Mouse (Mus musculus) lung, postnatal 0 days (tissue): ENCODE data around the gene Olfr48. TPM values are rescaled to one million over a fixed set of nuclear protein-coding genes. Genes with fewer than 3 reads are reported as not detected.

Experiments used
- ATAC-seq: fragments of 200-750 bp; cut with Nextera tagmentation; 2 replicates; pipeline ENCODE4 v1.8.0; 2017; ENCODE audit warnings: moderate library complexity
- DNase-seq: peaks from one replicate; pipeline ENCODE4 v3.0.0-alpha.2; 2016; ENCODE audit warnings: low spot score
- H3K27ac ChIP-seq: fragments of 300-500 bp; sonication (generic); 2 replicates; pipeline ENCODE4 v1.5.1; 2014; ENCODE audit warnings: antibody characterized with exemption, mild to moderate bottlenecking, low read length, mixed read lengths
- H3K27me3 ChIP-seq: fragments of 300-500 bp; sonication (generic); replicated peaks from 2 replicates; pipeline ENCODE4 v1.6.1; 2014; ENCODE audit warnings: low read length, mixed read lengths; ENCODE audit not compliant: insufficient read depth
- H3K36me3 ChIP-seq: fragments of 300-500 bp; sonication (generic); 2 replicates; pipeline ENCODE4 v1.6.1; 2014; ENCODE audit warnings: low read length, mixed read lengths; ENCODE audit not compliant: insufficient read depth
- H3K4me1 ChIP-seq: fragments of 300-500 bp; sonication (generic); 2 replicates; pipeline ENCODE4 v1.6.1; 2014; ENCODE audit warnings: antibody characterized with exemption, low read depth, low read length, mixed read lengths; ENCODE audit not compliant: insufficient read depth
- H3K4me2 ChIP-seq: fragments of 300-500 bp; sonication (generic); replicated peaks from 2 replicates; pipeline ENCODE4 v1.6.1; 2014; ENCODE audit warnings: low read depth, mild to moderate bottlenecking, low read length, moderate library complexity, mixed read lengths
- H3K4me3 ChIP-seq: fragments of 300-500 bp; sonication (generic); 2 replicates; pipeline ENCODE4 v1.5.1; 2014; ENCODE audit warnings: low read depth, low read length
- H3K9ac ChIP-seq: fragments of 300-500 bp; sonication (generic); replicated peaks from 2 replicates; pipeline ENCODE4 v1.6.1; 2014; ENCODE audit warnings: low read depth, mild to moderate bottlenecking
- H3K9me3 ChIP-seq: fragments of 300-500 bp; sonication (generic); 2 replicates; pipeline ENCODE4 v1.6.1; 2016; ENCODE audit warnings: low read length, mixed read lengths
- CTCF ChIP-seq: IDR thresholded peaks from 2 replicates; pipeline ENCODE4 v1.5.1; 2016; ENCODE audit warnings: antibody characterized with exemption, mild to moderate bottlenecking
- EP300 ChIP-seq: IDR thresholded peaks from 2 replicates; pipeline ENCODE4 v1.6.1; 2016; ENCODE audit warnings: antibody characterized with exemption, mild to moderate bottlenecking, control low read depth
- WGBS: fragments of 180-500 bp; shearing (Covaris S2); extraction: QIAGEN DNeasy Blood & Tissue Kit; methylation state at CpG from one replicate; pipeline ENCODE4 v1.1.7; 2014; 5-methylcytosine and 5-hydroxymethylcytosine counted together
- polyA plus RNA-seq: library from polyadenylated mRNA; unstranded; fragments of >200 nt; fragmentation: Nextera tagmentation; extraction: Ambion mirVana; gene quantifications from 2 replicates; pipeline ENCODE4 v1.2.1, GENCODE M21; 2015

The Olfr48 gene
- not detected in 2 replicates for polyA plus RNA-seq

GRCm38 (mm10) chr2:89848105-89848504 lies at the start of gene Olfr48:
Gene Olfr48 (minus strand): TSS chr2:89848205.
- ATAC-seq (no peak), DNase-seq (no peak)
- 57% methylated on average over 5 of the region's 5 CpGs for WGBS
- Histone ChIP-seq H3K4me2 (no peak within 1 kb of the TSS), H3K4me1 (no peaks in the 10 kb centered on the region), H3K9me3 (no peaks in the 10 kb centered on the region), H3K4me3 (no peak within 1 kb of the TSS), H3K36me3 (no peaks in the 10 kb centered on the region), H3K27ac (no peak within 1 kb of the TSS), H3K27me3 (no peaks in the 10 kb centered on the region), H3K9ac (no peak within 1 kb of the TSS)
- TF ChIP-seq CTCF (no peak), EP300 (no peak)

GRCm38 (mm10) chr2:89878137-89878536 lies 30.1 kb upstream of the Olfr48 start, which contains the start of gene Olfr1257:
Gene Olfr1257 (plus strand): TSS chr2:89878437.
- Histone ChIP-seq H3K27ac (no peak within 1 kb of the TSS), H3K9me3 (no peaks in the 10 kb centered on the region), H3K27me3 (no peaks in the 10 kb centered on the region), H3K9ac (no peak within 1 kb of the TSS), H3K36me3 (no peaks in the 10 kb centered on the region), H3K4me2 (no peak within 1 kb of the TSS), H3K4me3 (no peak within 1 kb of the TSS), H3K4me1 (no peaks in the 10 kb centered on the region)
- ATAC-seq (no peak), DNase-seq (no peak)
- WGBS: 85% methylated on average over 1 of the region's 1 CpGs
- TF ChIP-seq EP300: no peak
- no peak for TF ChIP-seq CTCF

GRCm38 (mm10) chr2:89849230-89849629 lies 1.2 kb upstream of the Olfr48 start:
- TF ChIP-seq EP300 (no peak), CTCF (no peak)
- Histone ChIP-seq H3K27me3 (no peaks in the 10 kb centered on the region), H3K4me1 (no peaks in the 10 kb centered on the region), H3K27ac (no peak overlapping the region), H3K4me3 (no peak overlapping the region), H3K9ac (no peak overlapping the region), H3K36me3 (no peaks in the 10 kb centered on the region), H3K9me3 (no peaks in the 10 kb centered on the region), H3K4me2 (no peak overlapping the region)
- WGBS: 89% methylated on average over 1 of the region's 1 CpGs
- no peak for DNase-seq
- no peak for ATAC-seq

- no peak for TF ChIP-seq EP300
- no peak for TF ChIP-seq CTCF
- WGBS: 33% methylated on average over 2 of the region's 2 CpGs
- no peak for DNase-seq
These were observed 6.5 kb downstream of the Olfr48 start, which contains the start of gene Olfr1256 for GRCm38 (mm10) chr2:89841455-89841854. Gene Olfr1256 (minus strand): TSS chr2:89841555.

GRCm38 (mm10) chr2:89820216-89820615 lies 27.8 kb downstream of the Olfr48 start:
- 68% methylated on average over 1 of the region's 1 CpGs for WGBS

More at GRCm38 (mm10) chr2:89841455-89841854, 6.5 kb downstream of the Olfr48 start, which contains the start of gene Olfr1256:
- no peaks in the 10 kb centered on the region for H3K9me3 ChIP-seq
- no peaks in the 10 kb centered on the region for H3K27me3 ChIP-seq
- no peak within 1 kb of the TSS for H3K4me2 ChIP-seq
- H3K27ac ChIP-seq: no peak within 1 kb of the TSS
- ATAC-seq: no peak
- no peaks in the 10 kb centered on the region for H3K36me3 ChIP-seq
- no peak within 1 kb of the TSS for H3K9ac ChIP-seq
- H3K4me1 ChIP-seq: no peaks in the 10 kb centered on the region
- H3K4me3 ChIP-seq: no peak within 1 kb of the TSS

GRCm38 (mm10) chr2:89811751-89812150 lies 36.3 kb downstream of the Olfr48 start, which contains the start of gene Olfr1255:
Gene Olfr1255 (plus strand): TSS chr2:89812051.
- H3K27ac ChIP-seq: no peak within 1 kb of the TSS
- DNase-seq (no peak), ATAC-seq (no peak)
- no peaks in the 10 kb centered on the region for H3K4me1 ChIP-seq
- 65% methylated on average over 3 of the region's 3 CpGs for WGBS
- TF ChIP-seq CTCF (no peak), EP300 (no peak)
- no peak within 1 kb of the TSS for H3K9ac ChIP-seq
- H3K4me3 ChIP-seq: no peak within 1 kb of the TSS
- H3K4me2 ChIP-seq: no peak within 1 kb of the TSS
- no peaks in the 10 kb centered on the region for H3K27me3 ChIP-seq
- no peaks in the 10 kb centered on the region for H3K9me3 ChIP-seq
- no peaks in the 10 kb centered on the region for H3K36me3 ChIP-seq

More at GRCm38 (mm10) chr2:89820216-89820615, 27.8 kb downstream of the Olfr48 start:
- Histone ChIP-seq H3K27me3 (no peaks in the 10 kb centered on the region), H3K4me2 (no peak overlapping the region), H3K27ac (no peak overlapping the region), H3K4me1 (no peaks in the 10 kb centered on the region), H3K9me3 (no peaks in the 10 kb centered on the region), H3K4me3 (no peak overlapping the region), H3K36me3 (no peaks in the 10 kb centered on the region), H3K9ac (no peak overlapping the region)
- ATAC-seq: no peak
- no peak for DNase-seq
- TF ChIP-seq EP300: no peak
- no peak for TF ChIP-seq CTCF
